Mouse (Mus musculus) liver, postnatal 0 days (tissue): ENCODE measurements around the gene Gpat2. TPM values are rescaled to one million over a fixed set of nuclear protein-coding genes. Genes with fewer than 3 reads are reported as not detected.

ENCODE experiments used
- ATAC-seq: fragments of 200-750 bp; cut with Nextera tagmentation; 2 replicates; pipeline ENCODE4 v1.8.0; 2017; ENCODE audit warnings: mild to moderate bottlenecking, moderate library complexity
- DNase-seq: peaks from one replicate; pipeline ENCODE4 v3.0.0-alpha.2; 2016
- H3K27ac ChIP-seq: fragments of 300-500 bp; sonication (generic); 2 replicates; pipeline ENCODE4 v1.5.1; 2014; ENCODE audit warnings: antibody characterized with exemption, moderate library complexity, mild to moderate bottlenecking, low read depth
- H3K27me3 ChIP-seq: fragments of 300-500 bp; sonication (generic); 2 replicates; pipeline ENCODE4 v1.6.1; 2014; ENCODE audit warnings: low read length, control low read depth, mixed read lengths; ENCODE audit not compliant: insufficient read depth
- H3K36me3 ChIP-seq: fragments of 300-500 bp; sonication (generic); replicated peaks from 2 replicates; pipeline ENCODE4 v1.6.1; 2014; ENCODE audit warnings: mild to moderate bottlenecking, control low read depth, low read length, moderate library complexity, mixed read lengths; ENCODE audit not compliant: insufficient read depth
- H3K4me1 ChIP-seq: fragments of 300-500 bp; sonication (generic); 2 replicates; pipeline ENCODE4 v1.6.1; 2014; ENCODE audit warnings: antibody characterized with exemption, mild to moderate bottlenecking, control low read depth; ENCODE audit not compliant: insufficient read depth
- H3K4me2 ChIP-seq: fragments of 300-500 bp; sonication (generic); 2 replicates; pipeline ENCODE4 v1.6.1; 2014; ENCODE audit warnings: low read depth, mild to moderate bottlenecking, low read length, moderate library complexity, mixed read lengths
- H3K4me3 ChIP-seq: fragments of 300-500 bp; sonication (generic); 2 replicates; pipeline ENCODE4 v1.5.1; 2014; ENCODE audit warnings: low read depth, low read length
- H3K9ac ChIP-seq: fragments of 300-500 bp; sonication (generic); replicated peaks from 2 replicates; pipeline ENCODE4 v1.6.1; 2014; ENCODE audit warnings: mild to moderate bottlenecking, moderate library complexity
- H3K9me3 ChIP-seq: fragments of 300-500 bp; sonication (generic); 2 replicates; pipeline ENCODE4 v1.6.1; 2016; ENCODE audit warnings: mild to moderate bottlenecking, control low read depth, low read length, mixed read lengths
- CTCF ChIP-seq: sonication (generic); IDR thresholded peaks from 2 replicates; pipeline ENCODE4 v1.5.1; 2016; ENCODE audit warnings: antibody characterized with exemption, low read depth
- EP300 ChIP-seq: IDR thresholded peaks from 2 replicates; pipeline ENCODE4 v1.6.1; 2016; ENCODE audit warnings: antibody characterized with exemption, low read depth, mild to moderate bottlenecking
- WGBS: fragments of 180-500 bp; shearing (Covaris S2); extraction: QIAGEN DNeasy Blood & Tissue Kit; methylation state at CpG from one replicate; pipeline ENCODE4 v1.1.7; 2014; ENCODE audit not compliant: insufficient replicate concordance; 5-methylcytosine and 5-hydroxymethylcytosine counted together
- polyA plus RNA-seq: library from polyadenylated mRNA; unstranded; fragments of >200 nt; fragmentation: Nextera tagmentation; extraction: Ambion mirVana; gene quantifications from 2 replicates; pipeline ENCODE4 v1.2.1, GENCODE M21; 2015

Gpat2 gene
- polyA plus RNA-seq: 0.46 and 0.51 TPM in 2 replicates

GRCm38 (mm10) chr2:127424977-127425376, at the start of gene Gpat2:
TSS of gene Gpat2 (plus strand) at chr2:127425199.
- no peak for TF ChIP-seq EP300
- H3K4me3 ChIP-seq: no peak within 1 kb of the TSS
- no peak within 1 kb of the TSS for H3K9ac ChIP-seq
- H3K36me3 ChIP-seq: no peaks in the 10 kb centered on the region
- H3K27me3 ChIP-seq: 0 out of 2 replicates have a peak, but pooled peaks cover 3% of the 10 kb centered on the region
- no peak within 1 kb of the TSS for H3K27ac ChIP-seq
- H3K4me2 ChIP-seq: no peak within 1 kb of the TSS
- DNase-seq (no peak), ATAC-seq (no peak)
- 81% methylated on average over 17 of the region's 17 CpGs for WGBS
- no peaks in the 10 kb centered on the region for H3K9me3 ChIP-seq
- H3K4me1 ChIP-seq: no peaks in the 10 kb centered on the region

GRCm38 (mm10) chr2:127375759-127376341, 49.1 kb upstream of the Gpat2 start:
- Histone ChIP-seq H3K27me3 (no peaks in the 10 kb centered on the region), H3K9me3 (no peaks in the 10 kb centered on the region), H3K9ac (no peak overlapping the region), H3K4me1 (peaks cover 48% of the 10 kb centered on the region), H3K4me3 (no peak overlapping the region), H3K36me3 (no peaks in the 10 kb centered on the region), H3K4me2 (no peak overlapping the region), H3K27ac (no peak overlapping the region)
- ATAC-seq (no peak), DNase-seq (no peak)
- TF ChIP-seq CTCF: peak; percentile 71
- TF ChIP-seq EP300: no peak
- 46% methylated on average over 7 of the region's 7 CpGs for WGBS

- no peak for DNase-seq
- no peak overlapping the region for H3K4me2 ChIP-seq
Measured at GRCm38 (mm10) chr2:127376423-127377051, 48.5 kb upstream of the Gpat2 start.

GRCm38 (mm10) chr2:127377942-127378610, 46.9 kb upstream of the Gpat2 start:
- Histone ChIP-seq H3K9me3 (no peaks in the 10 kb centered on the region), H3K9ac (no peak overlapping the region), H3K4me1 (peaks cover 32% of the 10 kb centered on the region), H3K4me3 (no peak overlapping the region), H3K27ac (no peak overlapping the region), H3K36me3 (no peaks in the 10 kb centered on the region), H3K27me3 (no peaks in the 10 kb centered on the region), H3K4me2 (no peak overlapping the region)
- no peak for DNase-seq
- ATAC-seq: no peak
- WGBS: 60% methylated on average over 7 of the region's 7 CpGs
- TF ChIP-seq CTCF (no peak), EP300 (no peak)

More at GRCm38 (mm10) chr2:127376423-127377051, 48.5 kb upstream of the Gpat2 start:
- Histone ChIP-seq H3K4me3 (no peak overlapping the region), H3K9me3 (no peaks in the 10 kb centered on the region), H3K4me1 (peaks cover 41% of the 10 kb centered on the region), H3K36me3 (no peaks in the 10 kb centered on the region), H3K27ac (0 out of 2 replicates have a peak overlapping the region, but pooled peaks have one; percentile 44), H3K27me3 (no peaks in the 10 kb centered on the region), H3K9ac (no peak overlapping the region)
- WGBS: 70% methylated on average over 6 of the region's 6 CpGs
- TF ChIP-seq EP300: no peak
- no peak for TF ChIP-seq CTCF
- no peak for ATAC-seq

GRCm38 (mm10) chr2:127378611-127378990, 46.4 kb upstream of the Gpat2 start:
- DNase-seq (no peak), ATAC-seq (no peak)
- H3K27me3 ChIP-seq: no peaks in the 10 kb centered on the region
- no peak overlapping the region for H3K27ac ChIP-seq
- TF ChIP-seq CTCF (no peak), EP300 (no peak)
- peaks cover 28% of the 10 kb centered on the region for H3K4me1 ChIP-seq
- no peaks in the 10 kb centered on the region for H3K9me3 ChIP-seq
- no peak overlapping the region for H3K4me2 ChIP-seq
- WGBS: 59% methylated on average over 7 of the region's 7 CpGs
- no peaks in the 10 kb centered on the region for H3K36me3 ChIP-seq
- no peak overlapping the region for H3K4me3 ChIP-seq
- no peak overlapping the region for H3K9ac ChIP-seq

- no peak overlapping the region for H3K27ac ChIP-seq
- WGBS: 84% methylated on average over 3 of the region's 3 CpGs
- no peak overlapping the region for H3K4me2 ChIP-seq
- H3K36me3 ChIP-seq: no peaks in the 10 kb centered on the region
- no peak for ATAC-seq
- no peak for DNase-seq
- H3K4me1 ChIP-seq: peaks cover 24% of the 10 kb centered on the region
- H3K27me3 ChIP-seq: no peaks in the 10 kb centered on the region
- no peak overlapping the region for H3K9ac ChIP-seq
- TF ChIP-seq EP300 (no peak), CTCF (no peak)
- H3K9me3 ChIP-seq: no peaks in the 10 kb centered on the region
- H3K4me3 ChIP-seq: no peak overlapping the region
Measured at GRCm38 (mm10) chr2:127379250-127379649, 45.7 kb upstream of the Gpat2 start.
